Mouse (Mus musculus): ENCODE data around the gene 2310022B05Rik.
A peak's percentile ranks its signal among the peaks of the same experiment; 100 is the strongest.

The 2310022B05Rik gene

GRCm38 (mm10) chr8:124608239-124608971 is 54.8 kb downstream of the 2310022B05Rik start:
- DNase-seq (ENCODE audit: low read depth): peak; percentile 69

GRCm38 (mm10) chr8:124604066-124604465 is 59.1 kb downstream of the 2310022B05Rik start:
- DNase-seq (ENCODE audit: low read depth): no peak

GRCm38 (mm10) chr8:124589393-124589792 is 73.8 kb downstream of the 2310022B05Rik start:
- DNase-seq (ENCODE audit: low read depth): no peak

GRCm38 (mm10) chr8:124586556-124586955 is 76.6 kb downstream of the 2310022B05Rik start:
- DNase-seq (ENCODE audit: low read depth): no peak
